Mouse (Mus musculus) retina, adult 2 months (tissue): ENCODE measurements around the gene Sgpp2.

Experiments
- DNase-seq: peaks from one replicate; pipeline ENCODE4 v3.0.0-alpha.2; 2012; ENCODE audit warnings: low read depth, low spot score

Sgpp2 gene

GRCm38 (mm10) chr1:78399755-78400154 is 89.6 kb downstream of the Sgpp2 start:
- DNase-seq: no peak

- DNase-seq: no peak
These were observed 91.3 kb downstream of the Sgpp2 start for GRCm38 (mm10) chr1:78401413-78401812.

- DNase-seq: no peak
These were observed 99.3 kb downstream of the Sgpp2 start for GRCm38 (mm10) chr1:78409396-78409795.

- no peak for DNase-seq
These were observed 102.5 kb downstream of the Sgpp2 start for GRCm38 (mm10) chr1:78412668-78413067.

- no peak for DNase-seq
These were observed 104.3 kb downstream of the Sgpp2 start for GRCm38 (mm10) chr1:78414421-78414820.

GRCm38 (mm10) chr1:78417154-78417911 is 107.2 kb downstream of the Sgpp2 start:
- no peak for DNase-seq

GRCm38 (mm10) chr1:78419593-78419992 is 109.4 kb downstream of the Sgpp2 start:
- peak; percentile 37 for DNase-seq

GRCm38 (mm10) chr1:78420271-78420670 is 110.1 kb downstream of the Sgpp2 start:
- DNase-seq: no peak

DNA sequence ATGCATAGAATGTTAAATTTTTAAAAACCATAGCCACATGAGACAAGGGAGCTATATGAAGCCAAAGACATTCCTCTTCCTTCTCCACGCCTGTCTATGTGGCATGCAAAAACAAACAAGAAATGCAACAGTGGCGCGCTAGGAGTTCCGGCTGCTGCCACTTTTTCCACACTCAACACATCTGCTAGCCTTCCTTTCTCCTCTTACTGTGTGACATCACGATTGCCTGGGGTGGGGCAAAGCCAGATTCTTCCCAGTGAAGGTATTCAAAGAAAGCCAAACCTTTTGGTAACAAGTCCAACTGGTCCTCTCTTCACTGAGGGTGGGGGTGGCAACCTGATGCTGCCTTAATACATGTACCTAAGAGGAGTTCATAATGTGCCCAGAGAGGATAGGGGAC is 111.6 kb downstream of the Sgpp2 start:
- no peak for DNase-seq

DNA sequence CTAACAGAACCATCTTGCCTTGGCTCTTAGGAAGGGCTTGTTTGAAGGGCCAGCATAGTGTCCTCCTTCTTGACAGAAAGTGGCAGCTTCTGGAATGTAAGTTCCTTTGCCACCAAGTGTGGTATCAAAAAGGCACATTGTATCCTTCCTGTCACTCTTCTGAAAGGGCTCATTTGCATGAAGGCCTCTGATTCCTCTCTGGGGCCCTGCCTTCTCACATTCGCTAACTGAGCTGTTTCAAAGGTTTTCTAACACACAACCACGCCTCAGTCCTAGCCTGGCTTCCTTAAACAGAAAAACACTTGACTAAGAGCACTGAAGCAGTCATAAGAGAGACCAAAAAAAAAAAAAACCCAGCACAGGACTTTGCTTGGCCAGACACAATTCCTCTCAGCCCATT is 112.4 kb downstream of the Sgpp2 start:
- no peak for DNase-seq

DNA sequence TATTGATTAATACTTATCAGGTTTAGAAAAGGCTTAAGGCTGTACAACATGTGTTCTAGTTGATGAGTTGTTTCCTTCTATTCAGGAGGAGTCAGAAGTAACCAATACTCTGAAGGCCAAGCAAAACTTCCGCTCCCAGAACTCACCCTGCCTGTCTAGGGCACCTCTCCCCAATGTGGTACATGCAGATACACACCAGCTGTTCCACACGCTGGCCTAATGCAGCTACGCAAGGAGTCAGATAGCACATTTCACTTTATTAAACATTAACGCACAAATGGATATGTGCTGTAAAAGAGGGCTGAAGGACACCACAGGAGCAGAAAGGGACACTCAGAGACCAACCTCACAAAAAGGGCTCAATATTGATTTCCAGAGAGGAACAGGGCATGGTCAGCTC is 114.7 kb downstream of the Sgpp2 start:
- DNase-seq: no peak

DNA sequence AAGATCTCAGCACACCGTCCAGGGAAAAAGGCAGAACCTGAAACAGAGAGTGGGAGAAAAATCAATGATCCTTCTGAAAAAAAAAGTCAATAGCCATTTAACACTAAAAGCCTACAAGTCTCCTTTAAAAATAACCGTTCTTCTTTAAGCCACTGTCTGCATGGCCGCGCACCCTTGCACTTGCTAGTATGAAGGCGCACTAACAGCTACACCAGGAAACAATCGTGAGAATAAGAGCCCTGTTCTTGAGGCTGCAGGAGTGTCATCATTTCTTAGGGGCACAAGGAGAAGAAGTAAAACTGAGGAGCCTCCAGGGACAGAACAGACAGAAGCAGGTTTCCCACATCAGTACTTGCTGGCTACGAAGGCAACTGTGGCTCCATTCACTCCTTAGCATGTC is 115.2 kb downstream of the Sgpp2 start:
- no peak for DNase-seq

GRCm38 (mm10) chr1:78425793-78426700 is 115.9 kb downstream of the Sgpp2 start:
- DNase-seq: no peak

DNA sequence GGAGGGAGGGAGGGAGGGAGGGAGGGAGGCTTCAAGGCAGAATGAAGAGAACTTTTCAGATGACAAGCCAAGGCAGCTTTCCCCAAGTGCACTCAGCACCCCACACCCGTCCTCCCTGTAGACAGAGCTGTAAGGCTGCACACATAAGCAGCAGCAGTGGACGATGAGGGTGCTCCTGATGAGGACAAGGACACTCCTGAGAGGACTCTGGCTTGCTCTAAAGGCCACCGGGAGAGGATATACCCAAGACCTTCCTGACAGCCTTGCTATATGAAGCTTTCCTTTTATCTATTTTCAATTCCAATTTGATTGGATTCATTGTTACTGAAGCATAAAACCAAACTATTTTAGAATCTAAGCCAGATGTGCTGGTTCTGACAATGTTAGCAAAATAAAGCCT is 116.7 kb downstream of the Sgpp2 start:
- DNase-seq: no peak

- no peak for DNase-seq
These were observed 118.7 kb downstream of the Sgpp2 start for GRCm38 (mm10) chr1:78428851-78429250.

DNA sequence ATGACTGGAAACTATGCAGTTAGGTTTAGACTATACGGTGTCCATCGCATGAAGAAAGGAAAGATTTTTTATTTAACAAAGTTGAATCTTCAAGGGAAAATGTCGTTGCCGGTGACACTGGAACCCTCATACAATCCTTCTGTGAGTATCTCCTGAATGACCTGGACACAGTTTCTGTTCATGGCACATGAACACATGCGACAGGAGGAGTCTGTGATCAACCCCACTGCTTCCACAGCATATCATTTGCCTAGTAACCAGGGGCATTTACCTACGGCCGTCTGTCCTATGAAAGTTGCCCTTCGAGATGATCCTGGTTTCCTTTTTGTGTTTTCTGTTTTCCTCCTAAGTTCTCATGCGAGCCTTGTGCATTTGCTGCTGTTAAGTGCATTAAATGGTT is 123.3 kb downstream of the Sgpp2 start:
- no peak for DNase-seq

DNA sequence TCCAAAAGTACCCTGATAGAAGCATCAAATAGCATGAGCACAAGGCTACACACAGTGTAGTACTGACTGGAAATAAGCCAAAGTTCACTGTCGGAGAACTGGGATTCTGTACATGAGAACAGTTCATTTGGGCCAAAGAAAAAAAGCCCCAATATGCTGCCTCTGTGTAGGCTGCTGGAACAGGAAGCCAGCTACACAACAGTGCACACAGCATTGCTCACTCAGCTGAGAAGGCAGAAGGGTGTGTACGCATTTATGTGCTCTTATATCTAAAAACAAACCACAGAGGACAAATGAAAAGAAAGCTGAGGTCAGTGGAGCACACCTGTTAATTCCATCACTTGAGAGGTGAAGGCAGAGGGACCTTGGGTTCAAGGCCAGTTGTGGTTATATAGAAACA is 125.8 kb downstream of the Sgpp2 start:
- no peak for DNase-seq

GRCm38 (mm10) chr1:78436445-78436844 is 126.3 kb downstream of the Sgpp2 start:
- no peak for DNase-seq

DNA sequence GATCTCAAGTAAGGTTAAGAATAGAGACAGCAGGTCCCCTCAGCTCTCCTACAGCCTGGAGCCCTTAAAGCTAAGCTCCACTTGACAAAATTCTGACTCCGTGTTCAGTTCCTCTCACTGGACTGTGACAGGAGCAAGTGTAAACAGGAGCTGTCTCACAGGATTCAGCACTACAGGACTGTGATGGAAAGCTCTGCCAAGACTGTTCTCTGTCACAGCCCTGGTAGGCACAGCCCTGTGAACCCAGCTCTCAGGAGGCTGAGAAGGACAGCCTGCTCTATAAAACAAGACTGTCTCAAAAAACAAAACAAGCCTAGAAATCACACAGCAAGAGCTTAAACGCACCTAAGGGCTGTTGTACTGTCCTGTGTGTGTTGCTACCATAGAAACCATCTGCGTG is 127.0 kb downstream of the Sgpp2 start:
- DNase-seq: no peak

DNA sequence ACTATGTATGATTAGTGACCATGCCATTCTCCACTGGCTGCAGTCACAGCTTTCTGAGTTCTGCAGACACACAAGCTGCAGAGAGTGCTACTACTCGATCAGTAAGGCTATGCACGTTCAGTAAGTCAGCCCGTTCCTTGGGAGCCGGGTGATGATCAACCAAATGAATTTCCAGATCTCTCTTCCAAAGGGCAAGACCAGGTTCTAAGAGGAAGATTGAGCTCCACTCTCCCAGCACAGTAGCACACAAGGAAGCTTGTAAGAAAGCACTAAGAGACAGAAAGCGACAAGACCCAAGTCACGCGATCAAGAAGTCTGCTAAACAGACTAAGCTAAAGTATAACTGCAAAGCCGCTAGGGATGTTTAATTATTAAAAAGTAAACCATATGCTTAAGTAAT is 130.6 kb downstream of the Sgpp2 start:
- DNase-seq: no peak

DNA sequence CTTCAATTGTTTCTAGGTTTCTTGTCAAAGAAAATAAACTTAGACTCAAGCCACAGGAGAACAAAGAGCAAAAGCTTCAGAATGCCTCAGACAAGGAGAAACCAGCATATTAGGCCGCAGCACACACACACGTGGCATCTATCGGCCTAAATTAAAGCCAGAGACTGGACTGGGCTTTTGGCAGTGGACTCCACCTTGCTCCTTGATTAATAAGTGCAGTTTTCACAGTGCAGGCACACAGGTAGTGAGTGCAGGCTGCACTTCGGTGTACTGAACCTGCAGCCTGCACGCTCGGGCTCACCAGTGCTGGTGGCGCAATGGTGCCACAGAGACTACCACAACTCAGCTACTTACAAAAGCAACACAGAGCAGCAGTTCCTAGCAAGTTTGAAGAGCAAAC is 132.9 kb downstream of the Sgpp2 start:
- no peak for DNase-seq

DNA sequence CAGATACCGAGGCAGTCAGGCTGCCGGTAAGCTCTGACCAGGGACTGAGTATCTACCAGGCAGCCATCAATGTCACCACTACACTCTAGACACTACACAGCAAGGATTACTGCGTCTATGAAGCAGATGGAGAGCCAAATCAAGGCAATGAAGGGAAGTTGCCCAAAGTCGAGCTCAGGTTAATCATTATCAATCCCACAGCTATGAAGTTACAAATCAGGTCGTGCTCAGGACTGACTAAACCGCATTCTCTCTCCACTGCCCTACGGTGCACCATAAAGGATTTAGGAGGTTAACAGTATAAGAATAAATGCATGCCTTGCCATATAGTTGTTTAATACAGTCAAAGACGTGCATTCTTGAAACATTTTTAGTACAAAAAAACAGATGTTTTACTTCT is 136.1 kb downstream of the Sgpp2 start:
- no peak for DNase-seq

DNA sequence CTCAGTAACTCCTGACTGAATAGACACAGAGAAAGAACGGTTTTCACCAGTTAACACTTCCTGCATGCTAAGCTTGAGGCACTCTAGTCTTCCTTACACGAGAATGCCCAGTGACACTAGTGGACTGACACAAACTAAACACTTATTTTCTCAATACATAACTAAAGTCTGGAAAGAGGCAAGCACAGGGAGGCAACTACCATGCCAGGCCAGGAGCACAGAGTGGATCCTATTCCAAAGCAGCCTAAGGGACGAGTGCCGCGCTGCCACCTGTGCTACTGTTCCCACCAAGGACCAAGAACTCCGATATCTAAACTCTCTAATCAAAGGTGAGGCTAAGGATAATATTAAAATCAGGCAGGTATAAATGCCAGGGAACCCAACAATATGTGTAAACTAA is 136.6 kb downstream of the Sgpp2 start:
- no peak for DNase-seq
